Mouse (Mus musculus): ENCODE measurements around the gene Gabpa. TPM values are rescaled to one million over a fixed set of nuclear protein-coding genes. Genes with fewer than 3 reads are reported as not detected.
A peak's percentile ranks its signal among the peaks of the same experiment; 100 is the strongest.

Gabpa gene
- polyA plus RNA-seq (2015; fragmentation: Nextera tagmentation; extraction: Ambion mirVana): 20.9 and 21.4 TPM in 2 replicates

DNA sequence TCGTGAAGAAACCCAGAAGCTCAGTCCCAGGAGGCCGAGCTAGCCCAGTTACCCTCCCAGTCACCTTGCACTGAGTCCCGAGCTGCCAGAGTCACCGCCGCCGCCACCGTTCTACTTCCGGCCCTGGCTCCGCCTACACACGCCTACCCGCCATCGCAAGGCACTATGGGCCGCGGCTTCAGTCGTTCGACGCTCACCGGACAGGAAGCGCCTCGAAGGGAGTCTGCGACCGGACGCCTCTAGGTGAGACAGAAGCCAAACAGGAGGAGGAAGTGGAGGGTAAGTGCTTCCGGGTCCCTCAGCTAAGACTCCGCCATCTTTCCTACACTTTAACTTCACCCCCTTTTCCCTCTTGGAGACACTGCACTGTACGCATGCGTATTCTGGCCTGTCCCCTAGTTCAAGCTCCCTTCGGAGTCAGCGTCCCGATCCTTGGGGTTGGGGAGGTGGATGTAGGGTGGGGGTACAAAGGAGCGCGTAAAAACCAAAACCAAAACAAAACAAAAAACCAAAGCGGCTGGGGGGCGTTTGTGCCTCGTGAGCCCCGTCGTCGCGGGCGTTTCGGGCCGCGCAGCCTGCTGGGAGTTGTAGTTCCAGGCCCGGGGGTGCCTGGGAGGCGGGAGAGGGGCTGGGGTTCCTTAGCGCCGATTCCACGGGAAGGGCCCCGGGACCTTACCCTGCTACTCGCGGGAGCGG, at the start of gene Gabpa:
Gene Gabpa, plus strand, starts transcription at position 181 of the 696 bp plus-strand sequence.
- Histone ChIP-seq H3K36me3 (peaks cover 25% of the 10 kb centered on the region), H3K9ac (peak within 1 kb of the TSS; percentile 96)
- peak; percentile 96 for ATAC-seq (ENCODE audit: low FRiP score)

DNA sequence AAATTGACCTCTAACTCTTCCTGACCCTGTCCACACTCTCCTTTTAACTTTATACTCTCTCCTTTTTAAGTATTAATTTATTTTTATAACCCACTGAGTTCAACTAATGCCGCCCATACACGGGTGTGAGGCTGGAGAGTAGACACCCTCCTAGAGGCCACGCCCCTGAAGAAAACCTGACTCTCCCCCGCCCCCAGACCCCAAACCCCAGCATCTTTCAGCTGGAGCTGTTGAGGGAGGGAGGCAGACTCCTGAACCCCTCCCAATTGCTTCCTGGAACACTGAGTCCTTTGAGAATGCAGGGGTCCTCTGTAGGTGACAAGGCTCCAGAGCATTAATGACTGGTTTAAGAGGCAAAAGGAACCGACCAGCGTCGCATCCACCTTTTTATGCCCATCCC, 49.8 kb upstream of the Gabpa start:
- H3K27ac ChIP-seq: no peak overlapping the region; the same call in 1 of the 2 replicates
- peaks cover 7% of the 10 kb centered on the region; the same call in 1 of the 2 replicates for H3K4me1 ChIP-seq (replicated peaks)
- no peak overlapping the region for H3K4me3 ChIP-seq
- H3K36me3 ChIP-seq: peaks cover 4% of the 10 kb centered on the region; the same call in 1 of the 2 replicates
- no peaks in the 10 kb centered on the region for H3K9me3 ChIP-seq
- WGBS: 36% methylated on average over 7 of the region's 7 CpGs
- no peaks in the 10 kb centered on the region for H3K27me3 ChIP-seq
- no peak overlapping the region for H3K9ac ChIP-seq
- no peak overlapping the region for H3K4me2 ChIP-seq
- ATAC-seq (ENCODE audit: low FRiP score): no peak

More for the DNA sequence above, at the start of gene Gabpa:
- H3K27me3 ChIP-seq: no peaks in the 10 kb centered on the region
- H3K4me3 ChIP-seq: peak within 1 kb of the TSS; percentile 96
- H3K4me1 ChIP-seq (replicated peaks): peaks cover 31% of the 10 kb centered on the region
- under 1% methylated on average over 52 of the region's 52 CpGs for WGBS
- H3K4me2 ChIP-seq: peak within 1 kb of the TSS; percentile 80
- H3K27ac ChIP-seq: peak within 1 kb of the TSS; percentile 98
- H3K9me3 ChIP-seq: no peaks in the 10 kb centered on the region

DNA sequence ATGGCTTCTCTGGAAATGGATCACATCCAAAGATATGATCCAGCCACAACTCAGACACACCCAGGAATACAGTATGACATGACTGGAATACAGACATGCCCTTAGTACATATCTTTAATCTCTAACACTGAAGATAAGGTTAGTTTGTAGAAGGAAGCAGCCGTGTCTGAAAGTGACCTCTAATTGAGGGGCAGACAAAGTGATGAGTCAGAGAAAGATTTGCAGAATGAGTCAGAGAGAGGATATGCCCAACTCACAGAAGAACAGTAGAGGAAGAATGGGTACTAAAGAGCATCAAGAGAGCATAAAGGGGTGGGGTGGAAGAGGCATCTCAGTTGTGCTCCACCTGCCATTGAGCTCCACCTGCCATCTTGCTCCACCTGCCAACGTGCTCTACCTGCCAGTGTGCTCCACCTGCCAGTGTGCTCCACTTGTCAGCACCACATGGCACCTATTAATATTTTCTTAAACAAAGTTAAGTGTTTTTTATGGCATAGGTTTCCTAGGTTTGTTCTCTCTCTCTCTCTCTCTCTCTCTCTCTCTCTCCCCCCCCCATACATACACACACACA, 44.0 kb upstream of the Gabpa start:
- H3K9ac ChIP-seq: no peak overlapping the region
- no peak overlapping the region for H3K4me2 ChIP-seq
- no peaks in the 10 kb centered on the region for H3K9me3 ChIP-seq
- WGBS: 86% methylated on average over 2 of the region's 2 CpGs
- peaks cover 12% of the 10 kb centered on the region for H3K36me3 ChIP-seq
- H3K4me1 ChIP-seq (replicated peaks): no peaks in the 10 kb centered on the region
- ATAC-seq (ENCODE audit: low FRiP score): no peak
- no peaks in the 10 kb centered on the region for H3K27me3 ChIP-seq
- H3K4me3 ChIP-seq: no peak overlapping the region
- no peak overlapping the region for H3K27ac ChIP-seq

DNA sequence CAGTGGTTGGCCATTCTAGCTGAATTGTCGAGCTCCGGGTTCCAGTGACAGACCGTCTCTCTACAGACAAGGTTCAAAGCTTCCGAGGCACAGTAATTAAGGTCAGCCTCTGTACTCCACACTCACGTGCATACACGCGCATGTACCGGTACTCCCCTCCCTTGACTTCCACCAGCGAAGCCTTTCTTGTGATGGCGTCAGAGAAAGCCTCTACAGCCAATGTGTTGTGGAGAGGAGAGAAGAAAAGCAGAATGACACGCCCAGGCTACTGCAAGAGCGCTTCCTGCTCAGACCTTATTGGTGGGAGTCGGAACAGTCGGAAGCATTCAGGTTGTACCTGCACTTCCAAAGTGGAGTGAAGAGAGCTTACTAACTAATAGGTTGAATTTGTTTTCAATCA, 41.3 kb upstream of the Gabpa start:
- no peak for ATAC-seq (ENCODE audit: low FRiP score)
- H3K27ac ChIP-seq: no peak overlapping the region
- 91% methylated on average over 14 of the region's 14 CpGs for WGBS
- peaks cover 12% of the 10 kb centered on the region; the same call in 1 of the 2 replicates for H3K36me3 ChIP-seq
- no peak overlapping the region for H3K4me2 ChIP-seq
- H3K9ac ChIP-seq: no peak overlapping the region
- H3K27me3 ChIP-seq: no peaks in the 10 kb centered on the region
- no peaks in the 10 kb centered on the region for H3K4me1 ChIP-seq (replicated peaks)
- H3K9me3 ChIP-seq: no peaks in the 10 kb centered on the region
- H3K4me3 ChIP-seq: no peak overlapping the region

DNA sequence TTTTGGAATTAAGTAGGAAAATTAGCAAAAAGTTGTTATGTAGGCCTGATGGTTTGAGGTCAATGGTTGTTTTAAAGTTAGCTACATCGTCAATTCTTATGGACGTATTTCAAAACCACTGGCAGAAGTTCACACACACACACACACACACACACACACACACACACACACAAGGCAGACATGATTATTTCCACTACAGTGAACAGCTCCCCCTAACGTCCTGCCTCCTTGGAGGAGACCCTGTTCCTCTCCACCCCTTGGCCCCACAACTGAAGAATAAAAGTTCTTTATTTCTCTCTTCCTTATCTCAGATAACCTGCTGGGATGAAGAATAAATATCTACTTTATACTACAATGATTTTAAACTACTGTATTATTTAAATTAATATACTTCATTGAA, 39.4 kb upstream of the Gabpa start:
- no peak for ATAC-seq (ENCODE audit: low FRiP score)
- Histone ChIP-seq H3K27ac (no peak overlapping the region), H3K4me1 (replicated peaks) (no peaks in the 10 kb centered on the region), H3K27me3 (no peaks in the 10 kb centered on the region), H3K4me3 (no peak overlapping the region), H3K4me2 (no peak overlapping the region), H3K9ac (no peak overlapping the region), H3K9me3 (no peaks in the 10 kb centered on the region), H3K36me3 (peaks cover 8% of the 10 kb centered on the region; the same call in 1 of the 2 replicates)
- WGBS: 69% methylated on average over 3 of the region's 3 CpGs

DNA sequence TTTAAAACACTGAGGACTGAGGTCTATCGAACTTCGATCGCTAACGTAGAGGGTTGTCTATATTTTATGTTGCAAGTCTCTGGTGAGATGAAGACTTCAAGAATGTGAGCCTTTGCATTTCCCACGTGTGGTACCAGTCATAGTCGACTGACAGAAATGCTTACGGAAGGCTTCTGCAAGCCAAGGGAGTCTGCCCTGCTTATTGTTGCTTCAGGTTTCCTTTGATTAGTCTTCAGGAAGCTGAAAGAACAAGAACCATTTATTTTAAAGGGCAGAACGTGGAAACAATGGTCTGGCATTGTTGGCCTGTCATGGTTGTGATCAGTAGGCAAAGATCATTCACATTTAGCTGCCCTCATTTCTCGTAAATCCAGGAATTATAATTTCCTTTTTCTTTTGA, 38.0 kb upstream of the Gabpa start:
- Histone ChIP-seq H3K27me3 (no peaks in the 10 kb centered on the region), H3K9me3 (no peaks in the 10 kb centered on the region), H3K27ac (no peak overlapping the region), H3K36me3 (peaks cover 3% of the 10 kb centered on the region; the same call in 1 of the 2 replicates), H3K4me3 (no peak overlapping the region), H3K9ac (no peak overlapping the region), H3K4me2 (no peak overlapping the region), H3K4me1 (replicated peaks) (no peaks in the 10 kb centered on the region)
- WGBS: 59% methylated on average over 9 of the region's 9 CpGs
- ATAC-seq (ENCODE audit: low FRiP score): no peak

DNA sequence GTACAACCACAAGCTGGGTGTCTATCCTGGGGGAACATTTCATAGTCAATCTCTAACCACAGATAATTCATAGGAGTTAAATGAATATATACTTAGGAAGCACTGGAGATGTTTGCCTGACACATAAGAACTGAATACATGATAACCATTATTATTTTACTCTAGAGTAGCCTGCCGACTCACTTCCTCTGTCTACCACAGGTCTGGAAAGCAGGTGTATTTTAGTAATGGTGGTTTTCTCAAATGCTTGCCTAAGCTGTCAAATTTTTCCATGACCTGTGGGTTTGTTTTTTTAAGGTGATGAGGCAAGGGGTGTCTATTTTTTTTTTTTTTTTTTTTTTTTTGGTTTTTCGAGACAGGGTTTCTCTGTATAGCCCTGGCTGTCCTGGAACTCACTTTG, 34.7 kb upstream of the Gabpa start:
- Histone ChIP-seq H3K9ac (no peak overlapping the region), H3K9me3 (no peaks in the 10 kb centered on the region), H3K27me3 (no peaks in the 10 kb centered on the region), H3K4me1 (replicated peaks) (no peaks in the 10 kb centered on the region), H3K4me2 (no peak overlapping the region), H3K36me3 (no peaks in the 10 kb centered on the region), H3K27ac (no peak overlapping the region), H3K4me3 (no peak overlapping the region)
- 95% methylated on average over 1 of the region's 2 CpGs for WGBS
- no peak for ATAC-seq (ENCODE audit: low FRiP score)

DNA sequence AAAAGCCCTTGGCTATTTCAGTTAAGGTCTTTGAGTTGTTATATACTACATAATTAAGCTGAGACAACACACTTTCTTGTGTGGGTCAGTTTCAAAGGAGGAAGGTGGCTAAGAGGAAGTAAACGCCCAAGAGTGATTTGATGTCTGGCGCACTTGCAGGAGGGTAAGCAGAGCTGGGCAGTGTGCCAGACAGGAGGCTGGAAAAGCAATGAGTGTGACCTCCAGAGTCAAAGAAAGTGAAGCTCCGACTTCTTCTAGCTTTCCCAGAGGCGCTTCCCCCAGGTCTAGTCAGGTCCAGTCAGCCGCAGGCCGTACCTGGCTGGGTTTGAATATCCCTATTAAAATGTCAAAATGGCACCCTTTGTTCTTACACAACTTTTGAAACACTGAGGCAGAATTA, 32.5 kb upstream of the Gabpa start:
- H3K4me2 ChIP-seq: no peak overlapping the region
- no peak overlapping the region for H3K4me3 ChIP-seq
- no peak overlapping the region for H3K9ac ChIP-seq
- no peak for ATAC-seq (ENCODE audit: low FRiP score)
- 0 out of 2 replicates have a peak overlapping the region, but pooled peaks have one; percentile 24 for H3K27ac ChIP-seq
- H3K4me1 ChIP-seq (replicated peaks): no peaks in the 10 kb centered on the region
- no peaks in the 10 kb centered on the region for H3K27me3 ChIP-seq
- WGBS: 71% methylated on average over 6 of the region's 6 CpGs
- peaks cover 6% of the 10 kb centered on the region for H3K36me3 ChIP-seq
- no peaks in the 10 kb centered on the region for H3K9me3 ChIP-seq

DNA sequence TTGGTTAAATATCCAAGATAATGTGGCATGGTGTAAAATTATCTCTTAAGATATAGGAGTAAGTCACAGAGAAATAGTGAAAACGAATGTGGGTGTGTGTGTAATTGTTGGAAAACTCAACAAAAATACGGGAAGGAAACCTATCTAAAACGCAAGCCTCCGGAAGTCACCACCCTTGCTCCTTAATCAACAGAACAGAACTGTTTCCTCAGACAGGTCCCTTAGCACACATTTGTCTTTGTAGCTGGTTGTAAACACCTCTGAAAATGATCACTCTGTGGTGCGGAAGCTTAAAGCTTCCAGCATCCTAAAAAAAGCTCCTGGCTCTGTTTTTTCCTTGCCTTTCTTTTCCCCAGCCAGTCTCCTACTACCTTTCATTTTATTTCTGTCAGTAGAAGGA, 29.9 kb upstream of the Gabpa start:
- Histone ChIP-seq H3K4me1 (replicated peaks) (no peaks in the 10 kb centered on the region), H3K9ac (no peak overlapping the region), H3K4me3 (no peak overlapping the region), H3K36me3 (peaks cover 20% of the 10 kb centered on the region), H3K9me3 (no peaks in the 10 kb centered on the region), H3K4me2 (no peak overlapping the region), H3K27ac (no peak overlapping the region), H3K27me3 (no peaks in the 10 kb centered on the region)
- 88% methylated on average over 5 of the region's 5 CpGs for WGBS
- ATAC-seq (ENCODE audit: low FRiP score): no peak

DNA sequence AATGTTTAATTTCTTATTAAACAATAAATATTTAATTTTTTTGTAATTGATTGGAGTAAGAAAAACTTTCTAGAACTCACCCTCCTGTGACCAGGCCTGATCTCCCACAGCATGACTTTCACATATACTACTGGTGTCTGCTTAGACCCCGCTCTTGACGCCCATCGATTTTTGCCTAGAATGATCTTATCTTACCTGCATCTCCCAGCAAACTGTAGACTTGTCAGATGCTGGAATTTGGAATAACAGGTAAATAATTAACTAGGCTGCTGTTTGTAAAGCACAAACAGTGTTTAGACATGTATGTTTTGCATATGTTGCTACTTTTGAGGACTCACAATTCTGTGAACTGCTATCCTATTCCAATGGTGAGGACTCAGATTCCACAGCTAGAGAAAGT, 28.6 kb upstream of the Gabpa start:
- no peak for ATAC-seq (ENCODE audit: low FRiP score)

DNA sequence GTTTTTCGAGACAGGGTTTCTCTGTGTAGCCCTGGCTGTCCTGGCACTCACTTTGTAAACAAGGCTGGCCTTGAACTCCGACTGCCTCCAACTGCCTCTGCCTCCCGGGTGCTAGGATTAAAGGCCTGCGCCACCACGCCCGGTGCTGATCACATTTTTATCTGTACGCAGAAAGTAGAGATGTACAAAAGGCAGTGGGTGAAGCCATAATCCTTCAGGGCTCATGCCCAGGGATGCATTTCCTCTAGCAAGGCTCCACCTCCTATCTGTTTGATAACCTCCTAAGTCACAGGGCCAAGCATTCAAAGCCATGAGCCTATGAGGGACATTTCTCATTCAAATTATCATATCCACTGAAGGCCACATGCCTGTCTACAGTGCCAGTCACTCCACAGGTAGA, 26.9 kb upstream of the Gabpa start:
- peaks cover 39% of the 10 kb centered on the region for H3K36me3 ChIP-seq
- 97% methylated on average over 7 of the region's 7 CpGs for WGBS
- no peak for ATAC-seq (ENCODE audit: low FRiP score)

More for the DNA sequence above, 28.6 kb upstream of the Gabpa start:
- no peak overlapping the region for H3K4me2 ChIP-seq
- peaks cover 32% of the 10 kb centered on the region for H3K36me3 ChIP-seq
- H3K9me3 ChIP-seq: no peaks in the 10 kb centered on the region
- no peaks in the 10 kb centered on the region for H3K27me3 ChIP-seq
- no peak overlapping the region for H3K4me3 ChIP-seq
- no peaks in the 10 kb centered on the region for H3K4me1 ChIP-seq (replicated peaks)
- no peak overlapping the region for H3K9ac ChIP-seq
- WGBS: 97% methylated on average over 3 of the region's 3 CpGs
- no peak overlapping the region for H3K27ac ChIP-seq

DNA sequence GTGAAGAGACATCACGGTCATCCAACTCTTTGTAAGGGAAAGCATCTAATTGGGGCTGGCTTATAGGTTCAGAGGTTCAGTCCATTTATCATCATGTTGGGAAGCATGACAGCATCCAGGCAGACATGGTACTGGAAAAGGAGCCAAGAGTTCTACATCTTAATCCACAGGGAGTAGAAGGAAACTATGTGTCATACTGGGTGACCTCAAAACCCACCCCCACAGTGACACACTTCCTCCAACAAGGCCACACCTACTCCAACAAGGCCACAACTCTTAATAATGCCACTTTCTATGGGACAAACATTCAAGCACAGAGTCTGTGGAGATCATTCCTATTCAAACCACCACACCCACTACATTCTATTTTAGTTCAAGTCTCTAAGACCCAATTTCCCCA, 24.5 kb upstream of the Gabpa start:
- H3K9ac ChIP-seq: no peak overlapping the region
- H3K36me3 ChIP-seq: peaks cover 39% of the 10 kb centered on the region
- H3K27me3 ChIP-seq: no peaks in the 10 kb centered on the region
- H3K4me2 ChIP-seq: no peak overlapping the region
- no peaks in the 10 kb centered on the region for H3K9me3 ChIP-seq
- WGBS: 94% methylated on average over 1 of the region's 1 CpGs
- no peaks in the 10 kb centered on the region for H3K4me1 ChIP-seq (replicated peaks)
- H3K4me3 ChIP-seq: no peak overlapping the region
- no peak for ATAC-seq (ENCODE audit: low FRiP score)
- no peak overlapping the region for H3K27ac ChIP-seq

More for the DNA sequence above, 26.9 kb upstream of the Gabpa start:
- no peak overlapping the region for H3K4me2 ChIP-seq
- no peak overlapping the region for H3K9ac ChIP-seq
- H3K27ac ChIP-seq: no peak overlapping the region
- H3K27me3 ChIP-seq: no peaks in the 10 kb centered on the region
- H3K4me3 ChIP-seq: no peak overlapping the region
- H3K4me1 ChIP-seq (replicated peaks): no peaks in the 10 kb centered on the region
- no peaks in the 10 kb centered on the region for H3K9me3 ChIP-seq

DNA sequence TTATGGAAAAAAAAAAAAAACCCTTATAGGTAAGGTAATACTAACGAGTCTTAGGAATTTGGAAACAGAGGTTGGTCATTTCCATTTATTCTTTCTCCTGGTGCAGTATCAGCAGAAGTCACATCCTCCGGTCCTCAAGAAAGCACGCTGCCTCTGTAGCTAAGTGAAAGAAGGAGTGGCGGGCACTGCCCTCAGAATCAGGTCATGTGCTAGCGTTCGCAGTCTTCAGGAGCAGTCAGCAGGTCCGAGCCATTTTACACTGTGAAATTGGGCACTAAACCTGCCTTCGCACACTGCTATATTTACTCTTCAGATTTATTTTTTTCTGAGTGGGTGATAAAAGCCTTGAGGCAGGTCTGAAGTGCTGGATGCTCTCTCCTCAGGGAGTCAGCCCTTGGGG, 20.9 kb upstream of the Gabpa start:
- no peak for ATAC-seq (ENCODE audit: low FRiP score)
- Histone ChIP-seq H3K4me1 (replicated peaks) (no peaks in the 10 kb centered on the region), H3K36me3 (peaks cover 24% of the 10 kb centered on the region), H3K4me3 (no peak overlapping the region), H3K9me3 (no peaks in the 10 kb centered on the region), H3K9ac (no peak overlapping the region), H3K4me2 (no peak overlapping the region), H3K27me3 (no peaks in the 10 kb centered on the region), H3K27ac (no peak overlapping the region)
- WGBS: 88% methylated on average over 8 of the region's 8 CpGs

All from hindbrain, embryonic 13.5 days (tissue).